Mouse (Mus musculus) testis, adult 2 months (tissue): Measurements from ENCODE around the gene Aes. TPM values are rescaled to one million over a fixed set of nuclear protein-coding genes. Genes with fewer than 3 reads are reported as not detected.

Source experiments
- H3K27ac ChIP-seq: fragments of 200-500 bp; 2 replicates; pipeline ENCODE4 v1.5.1; 2012; ENCODE audit warnings: low read depth, low read length; ENCODE audit not compliant: control insufficient read depth, insufficient read depth
- H3K27me3 ChIP-seq: fragments of 200-500 bp; 2 replicates; pipeline ENCODE4 v1.6.1; 2012; ENCODE audit warnings: mild to moderate bottlenecking, low read length, moderate library complexity; ENCODE audit not compliant: control insufficient read depth, insufficient read depth
- H3K36me3 ChIP-seq: fragments of 200-500 bp; 2 replicates; pipeline ENCODE4 v1.6.1; 2012; ENCODE audit warnings: mild to moderate bottlenecking, low read length; ENCODE audit not compliant: control insufficient read depth, insufficient read depth
- H3K4me1 ChIP-seq: fragments of 200-500 bp; 2 replicates; pipeline ENCODE4 v1.6.1; 2012; ENCODE audit warnings: low read length; ENCODE audit not compliant: control insufficient read depth, insufficient read depth
- H3K4me3 ChIP-seq: fragments of 200-500 bp; 2 replicates; pipeline ENCODE4 v1.5.1; 2012; ENCODE audit warnings: low read depth, mild to moderate bottlenecking, low read length, moderate library complexity, mixed read lengths; ENCODE audit not compliant: control insufficient read depth
- CTCF ChIP-seq: fragments of 200-500 bp; IDR thresholded peaks from 2 replicates; pipeline ENCODE4 v1.5.1; 2012; ENCODE audit warnings: low read depth, mild to moderate bottlenecking, inconsistent platforms, low read length, moderate library complexity; ENCODE audit not compliant: control insufficient read depth, insufficient read depth, insufficient replicate concordance
- POLR2A ChIP-seq: fragments of 200-500 bp; IDR thresholded peaks from 2 replicates; pipeline ENCODE4 v1.6.1; 2012; ENCODE audit warnings: low read depth, mild to moderate bottlenecking, inconsistent platforms, low read length, moderate library complexity; ENCODE audit not compliant: control insufficient read depth
- polyA plus RNA-seq: library from polyadenylated mRNA; depleted of rRNA; stranded (reverse); fragments of >200 nt; gene quantifications from 2 replicates; pipeline ENCODE4 v1.2.3, GENCODE M21; 2012; rRNA removed

The Aes gene
- polyA plus RNA-seq = 154 and 172 TPM in 2 replicates

- Histone ChIP-seq H3K4me1 (peaks cover 8% of the 10 kb centered on the region), H3K4me3 (peak within 1 kb of the TSS; percentile 73), H3K36me3 (no peaks in the 10 kb centered on the region), H3K27ac (peak within 1 kb of the TSS; percentile 84), H3K27me3 (no peaks in the 10 kb centered on the region)
- TF ChIP-seq CTCF = no peak
Observed at GRCm38 (mm10) chr10:81559163-81559626, at the start of gene Aes. Gene Aes, plus strand, starts transcription at chr10:81559488.

GRCm38 (mm10) chr10:81510246-81510810 is 49.0 kb upstream of the Aes start:
- H3K4me3 ChIP-seq = no peak overlapping the region
- H3K27me3 ChIP-seq = no peaks in the 10 kb centered on the region
- no peak for TF ChIP-seq CTCF
- no peak for TF ChIP-seq POLR2A
- H3K36me3 ChIP-seq = no peaks in the 10 kb centered on the region
- H3K27ac ChIP-seq = no peak overlapping the region
- H3K4me1 ChIP-seq = peaks cover 3% of the 10 kb centered on the region; the same call in 1 of the 2 replicates

- no peaks in the 10 kb centered on the region for H3K36me3 ChIP-seq
- TF ChIP-seq POLR2A (no peak), CTCF (peak; percentile 19; the same call in 1 of the 2 replicates)
- no peaks in the 10 kb centered on the region for H3K27me3 ChIP-seq
- H3K27ac ChIP-seq = no peak overlapping the region
- H3K4me1 ChIP-seq = peaks cover 3% of the 10 kb centered on the region; the same call in 1 of the 2 replicates
- no peak overlapping the region for H3K4me3 ChIP-seq
Observed at GRCm38 (mm10) chr10:81513798-81514197, 45.5 kb upstream of the Aes start.

GRCm38 (mm10) chr10:81517227-81517626 is 42.1 kb upstream of the Aes start:
- Histone ChIP-seq H3K4me1 (no peaks in the 10 kb centered on the region), H3K4me3 (no peak overlapping the region), H3K27me3 (no peaks in the 10 kb centered on the region), H3K27ac (no peak overlapping the region), H3K36me3 (no peaks in the 10 kb centered on the region)
- no peak for TF ChIP-seq POLR2A
- TF ChIP-seq CTCF = no peak

GRCm38 (mm10) chr10:81518546-81518945 is 40.7 kb upstream of the Aes start:
- Histone ChIP-seq H3K4me1 (peaks cover 8% of the 10 kb centered on the region), H3K4me3 (no peak overlapping the region), H3K36me3 (no peaks in the 10 kb centered on the region), H3K27me3 (no peaks in the 10 kb centered on the region), H3K27ac (no peak overlapping the region)
- TF ChIP-seq CTCF (peak; percentile 36; the same call in 1 of the 2 replicates), POLR2A (no peak)

- Histone ChIP-seq H3K4me1 (peaks cover 16% of the 10 kb centered on the region), H3K27me3 (no peaks in the 10 kb centered on the region), H3K27ac (no peak overlapping the region), H3K36me3 (no peaks in the 10 kb centered on the region), H3K4me3 (no peak overlapping the region)
- TF ChIP-seq POLR2A (no peak), CTCF (no peak)
Observed at GRCm38 (mm10) chr10:81519227-81519977, 39.9 kb upstream of the Aes start.

GRCm38 (mm10) chr10:81519978-81520365 is 39.3 kb upstream of the Aes start:
- H3K36me3 ChIP-seq = no peaks in the 10 kb centered on the region
- no peaks in the 10 kb centered on the region for H3K27me3 ChIP-seq
- H3K27ac ChIP-seq = no peak overlapping the region
- H3K4me3 ChIP-seq = no peak overlapping the region
- TF ChIP-seq CTCF (no peak), POLR2A (no peak)
- peaks cover 19% of the 10 kb centered on the region for H3K4me1 ChIP-seq
